ENCODE assay signal across 24 mouse cellular contexts in the genomic region with DNA sequence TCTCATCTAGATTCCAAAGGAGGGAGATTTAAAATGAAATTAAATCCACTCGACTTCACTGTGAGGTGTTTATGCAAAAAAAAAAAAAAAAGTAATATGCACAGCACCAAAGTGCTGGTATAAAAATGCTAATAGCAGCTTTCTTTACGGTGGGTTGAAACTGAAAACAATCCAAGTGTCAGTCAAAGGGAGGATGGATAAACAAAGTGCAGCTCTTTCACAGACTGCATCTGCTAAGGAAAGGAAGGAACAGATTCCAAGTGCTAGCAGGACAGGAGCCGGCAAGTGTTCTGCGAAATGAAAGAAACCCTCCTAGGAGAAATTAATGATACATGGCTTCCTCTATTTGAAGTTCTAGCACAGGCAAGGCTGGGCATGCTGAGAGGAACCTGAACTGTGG. TPM values are rescaled to one million over a fixed set of nuclear protein-coding genes. Genes with fewer than 3 reads are reported as not detected.
DNase-seq lines count a peak whose midpoint lies in the region; ATAC-seq and TF ChIP-seq lines count a peak whose summit lies in the region.
"Had no signal": no experiment of that assay in that cellular context is flagged by ENCODE, and none has a peak within 500 bp of the region (broad histone marks: within the 10 kb centered on the region; RNA-seq: fewer than 3 reads in every experiment).

No protein-coding gene starts in this region.

- H3K36me3 ChIP-seq in embryonic facial prominence, embryonic 14.5 days (ENCODE audit: control insufficient read depth, insufficient read depth, low read length) = no peaks in the 10 kb centered on the region
- H3K36me3 ChIP-seq in embryonic facial prominence, embryonic 10.5 days (replicated peaks) = no peaks in the 10 kb centered on the region
- no peaks in the 10 kb centered on the region for H3K36me3 ChIP-seq in forebrain, embryonic 16.5 days (ENCODE audit: control insufficient read depth, insufficient read depth)
- H3K36me3 ChIP-seq in forebrain, embryonic 13.5 days (ENCODE audit: poor library complexity, severe bottlenecking) = no peaks in the 10 kb centered on the region
- no peaks in the 10 kb centered on the region for H3K36me3 ChIP-seq in stomach, embryonic 16.5 days (ENCODE audit: control insufficient read depth, insufficient read depth, low read length)
- H3K36me3 ChIP-seq: embryonic facial prominence, embryonic 15.5 days; hindbrain, embryonic 12.5 days; hindbrain, embryonic 15.5 days had no signal

- H3K4me3 ChIP-seq in embryonic facial prominence, embryonic 14.5 days (ENCODE audit: low read depth, low read length) = no peak overlapping the region
- no peak overlapping the region for H3K4me3 ChIP-seq in embryonic facial prominence, embryonic 10.5 days
- no peak overlapping the region for H3K4me3 ChIP-seq in forebrain, embryonic 16.5 days (replicated peaks; ENCODE audit: low read length)
- H3K4me3 ChIP-seq in forebrain, embryonic 13.5 days = no peak overlapping the region
- H3K4me3 ChIP-seq in stomach, embryonic 16.5 days (replicated peaks; ENCODE audit: low read length) = no peak overlapping the region
- H3K4me3 ChIP-seq: embryonic facial prominence, embryonic 15.5 days; heart, adult 2 months; hindbrain, embryonic 12.5 days; hindbrain, embryonic 15.5 days had no signal

- TF ChIP-seq CTCF in brain, embryonic 14.5 days (IDR thresholded peaks at IDR 0.05; ENCODE audit: borderline replicate concordance, extremely low read depth, insufficient read depth, insufficient read length) = no peak

- intact Hi-C loops in left cerebral cortex, postnatal 4 days (cut with DNase I) = no loop called here

- H3K27me3 ChIP-seq in embryonic facial prominence, embryonic 14.5 days (replicated peaks; ENCODE audit: control insufficient read depth, insufficient read depth, low read length) = no peaks in the 10 kb centered on the region
- H3K27me3 ChIP-seq in embryonic facial prominence, embryonic 10.5 days (replicated peaks; ENCODE audit: low read depth, poor library complexity, severe bottlenecking) = no peaks in the 10 kb centered on the region
- H3K27me3 ChIP-seq in forebrain, embryonic 16.5 days (replicated peaks; ENCODE audit: control insufficient read depth, insufficient read depth, low read length) = no peaks in the 10 kb centered on the region
- no peaks in the 10 kb centered on the region for H3K27me3 ChIP-seq in forebrain, embryonic 13.5 days
- no peaks in the 10 kb centered on the region for H3K27me3 ChIP-seq in stomach, embryonic 16.5 days (ENCODE audit: control insufficient read depth, insufficient read depth, low read length)
- H3K27me3 ChIP-seq: embryonic facial prominence, embryonic 15.5 days; hindbrain, embryonic 12.5 days; hindbrain, embryonic 15.5 days had no signal

- WGBS in embryonic facial prominence, embryonic 14.5 days = 41% methylated on average over 4 of the region's 4 CpGs
- 60% methylated on average over 4 of the region's 4 CpGs for WGBS in embryonic facial prominence, embryonic 10.5 days
- WGBS in forebrain, embryonic 16.5 days = 8% methylated on average over 4 of the region's 4 CpGs
- 33% methylated on average over 4 of the region's 4 CpGs for WGBS in forebrain, embryonic 13.5 days
- 24% methylated on average over 4 of the region's 4 CpGs for WGBS in stomach, embryonic 16.5 days

- H3K9me3 ChIP-seq in embryonic facial prominence, embryonic 14.5 days (ENCODE audit: control insufficient read depth, low read length) = no peaks in the 10 kb centered on the region
- no peaks in the 10 kb centered on the region for H3K9me3 ChIP-seq in embryonic facial prominence, embryonic 10.5 days
- H3K9me3 ChIP-seq in forebrain, embryonic 16.5 days (ENCODE audit: control insufficient read depth, low read length) = no peaks in the 10 kb centered on the region
- no peaks in the 10 kb centered on the region for H3K9me3 ChIP-seq in forebrain, embryonic 13.5 days (replicated peaks)
- no peaks in the 10 kb centered on the region for H3K9me3 ChIP-seq in stomach, embryonic 16.5 days (replicated peaks; ENCODE audit: control insufficient read depth, low read length)
- H3K9me3 ChIP-seq: embryonic facial prominence, embryonic 15.5 days; hindbrain, embryonic 12.5 days; hindbrain, embryonic 15.5 days had no signal

- no peak overlapping the region for H3K27ac ChIP-seq in embryonic facial prominence, embryonic 14.5 days (replicated peaks; ENCODE audit: low read depth, low read length)
- H3K27ac ChIP-seq in embryonic facial prominence, embryonic 10.5 days (replicated peaks) = no peak overlapping the region
- H3K27ac ChIP-seq in forebrain, embryonic 16.5 days (ENCODE audit: low read length) = no peak overlapping the region
- H3K27ac ChIP-seq in forebrain, embryonic 13.5 days = no peak overlapping the region
- H3K27ac ChIP-seq in stomach, embryonic 16.5 days (ENCODE audit: low read length) = 0 out of 2 replicates have a peak overlapping the region, but pooled peaks have one; percentile 2
- H3K27ac ChIP-seq: embryonic facial prominence, embryonic 15.5 days; heart, adult 2 months; hindbrain, embryonic 12.5 days; hindbrain, embryonic 15.5 days had no signal

- no peaks in the 10 kb centered on the region for H3K4me1 ChIP-seq in embryonic facial prominence, embryonic 14.5 days (ENCODE audit: control insufficient read depth, insufficient read depth, low read length)
- H3K4me1 ChIP-seq in embryonic facial prominence, embryonic 10.5 days = peaks cover 9% of the 10 kb centered on the region; the same call in 1 of the 2 replicates
- H3K4me1 ChIP-seq in forebrain, embryonic 16.5 days (replicated peaks; ENCODE audit: control insufficient read depth, insufficient read depth, low read length) = peaks cover 11% of the 10 kb centered on the region
- H3K4me1 ChIP-seq in forebrain, embryonic 13.5 days = peaks cover 9% of the 10 kb centered on the region; the same call in 1 of the 2 replicates
- peaks cover 8% of the 10 kb centered on the region for H3K4me1 ChIP-seq in stomach, embryonic 16.5 days (ENCODE audit: control insufficient read depth, insufficient read depth, low read length)
- H3K4me1 ChIP-seq: hindbrain, embryonic 15.5 days had no signal

- no peak overlapping the region for H3K4me2 ChIP-seq in embryonic facial prominence, embryonic 14.5 days (ENCODE audit: low read depth, low read length)
- H3K4me2 ChIP-seq in forebrain, embryonic 16.5 days (ENCODE audit: low read length) = no peak overlapping the region
- no peak overlapping the region for H3K4me2 ChIP-seq in forebrain, embryonic 13.5 days
- no peak overlapping the region for H3K4me2 ChIP-seq in stomach, embryonic 16.5 days (ENCODE audit: low read depth, low read length)
- H3K4me2 ChIP-seq: embryonic facial prominence, embryonic 15.5 days; heart, embryonic 11.5 days; hindbrain, embryonic 12.5 days; hindbrain, embryonic 15.5 days had no signal

- no peak for TF ChIP-seq POLR2A in brain, embryonic 14.5 days (IDR thresholded peaks at IDR 0.05; ENCODE audit: borderline replicate concordance, extremely low read depth, insufficient read depth, insufficient read length, poor library complexity, severe bottlenecking)

- no peak for ATAC-seq in embryonic facial prominence, embryonic 14.5 days (ENCODE audit: low read depth)
- peak; percentile 73 for ATAC-seq in forebrain, embryonic 16.5 days
- no peak; the same call in 1 of the 2 replicates for ATAC-seq in forebrain, embryonic 13.5 days
- ATAC-seq in stomach, embryonic 16.5 days (ENCODE audit: insufficient read depth, low FRiP score) = no peak
- ATAC-seq: activated CD4-positive, CD25-positive, alpha-beta regulatory T cell, adult 4 months; intestine, postnatal 0 days had no signal

- peak; percentile 25 for DNase-seq in embryonic facial prominence, embryonic 14.5 days (ENCODE audit: low spot score)
- DNase-seq in embryonic facial prominence, embryonic 10.5 days (ENCODE audit: low spot score) = no peak
- peak; percentile 69 for DNase-seq in brain, embryonic 14.5 days (ENCODE audit: low read depth)
- no peak for DNase-seq in left cerebral cortex, postnatal 4 days
- no peak for DNase-seq in ovary, postnatal 10 days (ENCODE audit: low spot score)
- DNase-seq: adrenal gland, adult 8-10 months; adrenal gland, postnatal 25 days; cerebellum, adult 11 months; cerebellum, adult 2 months; cerebellum, adult 9-11 months; cerebellum, postnatal 25 days; embryo, embryonic 11 days; gastrocnemius, postnatal 10 days; gastrocnemius, postnatal 36 days; heart, adult 2 months had no signal

- H3K9ac ChIP-seq in embryonic facial prominence, embryonic 14.5 days (ENCODE audit: low read depth, low read length) = no peak overlapping the region
- no peak overlapping the region for H3K9ac ChIP-seq in forebrain, embryonic 16.5 days (replicated peaks; ENCODE audit: low read depth, low read length)
- H3K9ac ChIP-seq in forebrain, embryonic 13.5 days = no peak overlapping the region
- H3K9ac ChIP-seq in stomach, embryonic 16.5 days (ENCODE audit: low read length) = no peak overlapping the region
- H3K9ac ChIP-seq: embryonic facial prominence, embryonic 15.5 days; hindbrain, embryonic 12.5 days; hindbrain, embryonic 15.5 days had no signal

RNA-seq across cellular contexts. Expression of a gene that starts 47.0 kb away (rescaled TPM):
- 23.5 and 25.4 TPM in 2 replicates for polyA plus RNA-seq in embryonic facial prominence, embryonic 14.5 days (2014; fragmentation: Nextera tagmentation; extraction: Ambion mirVana)
- polyA plus RNA-seq in embryonic facial prominence, embryonic 10.5 days (2016; fragmentation: Nextera tagmentation; extraction: Ambion mirVana) = 5.6 and 8.4 TPM in 2 replicates
- polyA plus RNA-seq in forebrain, embryonic 16.5 days (2015; fragmentation: Nextera tagmentation; extraction: Ambion mirVana) = 3.1 and 5.2 TPM in 2 replicates
- polyA plus RNA-seq in forebrain, embryonic 13.5 days (2015; fragmentation: Nextera tagmentation; extraction: Ambion mirVana) = 2.0 and 2.3 TPM in 2 replicates
- 4.9 and 6.8 TPM in 2 replicates for polyA plus RNA-seq in brain, embryonic 14.5 days (2012; rRNA removed)
- 29.6 and 32.3 TPM in 2 replicates for polyA plus RNA-seq in stomach, embryonic 16.5 days (2015; fragmentation: Nextera tagmentation; extraction: Ambion mirVana)
- 1 to 10 TPM; 4.6 to 4.9 TPM for total RNA-seq in left cerebral cortex, postnatal 4 days (2021)

Comparison
In these comparisons a context has a peak if more than half of its experiments do, and no peak if none do; other contexts are left out.
1. DNase-seq: peak in embryonic facial prominence, embryonic 14.5 days (single experiment) and brain, embryonic 14.5 days (single experiment); none in embryonic facial prominence, embryonic 10.5 days (single experiment), left cerebral cortex, postnatal 4 days (single experiment) and ovary, postnatal 10 days (single experiment).